Mouse (Mus musculus): ENCODE measurements around the gene Slc16a6.

Slc16a6 gene

DNA sequence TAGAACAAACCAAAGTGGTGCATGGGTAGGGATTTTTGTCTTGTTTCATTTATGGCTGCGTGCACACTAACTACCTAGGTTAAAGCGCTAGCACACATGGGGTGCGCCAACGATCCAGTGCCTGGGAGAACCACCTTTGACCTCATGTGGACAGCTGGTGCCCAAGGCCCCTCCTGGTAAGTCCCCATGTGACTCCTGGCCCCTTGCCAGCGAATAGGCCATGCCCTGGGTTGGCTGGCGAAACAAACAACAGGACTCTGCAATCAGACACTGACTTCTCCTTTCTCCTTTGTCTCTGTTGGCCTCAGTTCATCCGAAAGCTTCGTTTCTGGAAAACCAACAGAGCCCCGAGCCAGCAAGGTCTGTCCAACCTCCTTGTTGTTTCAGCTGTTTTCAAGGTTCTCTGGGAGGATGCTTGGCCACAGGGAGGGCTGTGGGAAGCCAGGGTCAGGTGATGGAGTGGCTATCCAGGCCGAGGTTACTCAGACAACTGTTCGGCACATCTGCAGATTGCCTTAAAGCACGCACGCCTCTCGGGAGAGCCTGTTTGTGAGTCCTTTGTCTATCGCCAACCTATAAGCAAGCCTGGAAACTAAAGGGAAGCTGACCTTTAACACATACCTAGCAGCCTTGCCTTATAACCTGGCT lies 12.1 kb upstream of the Slc16a6 start:
- peak; percentile 93 to 95 for DNase-seq

- DNase-seq = no peak
These were observed 7.0 kb upstream of the Slc16a6 start for GRCm38 (mm10) chr11:109480440-109480839.

DNA sequence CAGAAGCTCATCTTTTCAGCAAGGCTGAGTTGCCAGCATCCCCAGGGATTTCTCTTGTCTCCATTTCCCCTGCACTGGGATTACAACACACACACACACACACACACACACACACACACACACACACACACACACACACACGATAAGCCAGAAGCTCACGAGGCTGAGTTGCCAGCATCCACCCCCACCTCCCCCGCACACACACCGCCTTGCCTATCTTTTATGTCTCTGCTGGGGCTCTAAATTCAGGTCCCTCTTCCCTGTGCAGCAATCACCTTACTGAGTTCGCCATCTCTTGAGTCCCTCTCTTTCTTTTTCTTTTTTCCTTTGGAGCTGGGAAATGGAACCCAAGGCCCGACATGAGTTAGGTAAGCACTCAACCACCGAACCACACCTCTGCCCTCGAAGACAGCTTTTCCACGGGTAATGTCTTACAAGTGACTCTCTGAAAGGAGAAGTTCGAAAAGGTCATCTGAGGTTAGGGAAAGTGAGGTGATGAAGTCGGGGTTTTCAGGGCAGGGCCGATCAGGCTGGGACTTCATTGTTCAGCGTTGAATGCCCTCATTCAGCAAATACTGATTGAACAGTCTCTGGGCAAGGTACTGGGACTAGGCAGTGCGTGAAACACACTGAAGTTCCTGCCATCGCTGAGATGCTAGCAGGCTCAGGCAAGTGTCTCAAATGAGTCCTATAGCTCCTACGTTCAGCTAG lies 6.3 kb upstream of the Slc16a6 start:
- DNase-seq = no peak

- DNase-seq = no peak
These were observed 4.4 kb upstream of the Slc16a6 start for GRCm38 (mm10) chr11:109477606-109478380.

DNA sequence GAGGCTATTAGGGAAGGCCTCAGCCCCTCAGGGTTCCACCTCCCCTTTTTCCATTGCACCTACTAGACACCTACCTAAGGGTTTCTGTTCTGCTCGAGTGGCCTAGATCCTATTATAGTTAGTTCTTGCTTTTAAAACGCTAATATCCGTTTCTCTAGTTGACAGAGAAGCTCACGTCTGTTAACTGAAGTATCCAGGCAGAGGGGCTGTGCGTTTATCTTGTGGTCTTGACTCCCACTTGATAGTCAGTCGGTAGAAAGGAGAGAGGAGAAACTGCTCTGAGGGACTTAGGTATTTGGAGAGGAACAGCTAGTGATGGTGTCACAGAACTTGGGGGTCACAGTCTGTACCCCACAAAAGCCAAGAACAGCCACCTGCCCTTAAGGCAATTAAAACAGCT lies 3.3 kb upstream of the Slc16a6 start:
- DNase-seq = no peak

DNA sequence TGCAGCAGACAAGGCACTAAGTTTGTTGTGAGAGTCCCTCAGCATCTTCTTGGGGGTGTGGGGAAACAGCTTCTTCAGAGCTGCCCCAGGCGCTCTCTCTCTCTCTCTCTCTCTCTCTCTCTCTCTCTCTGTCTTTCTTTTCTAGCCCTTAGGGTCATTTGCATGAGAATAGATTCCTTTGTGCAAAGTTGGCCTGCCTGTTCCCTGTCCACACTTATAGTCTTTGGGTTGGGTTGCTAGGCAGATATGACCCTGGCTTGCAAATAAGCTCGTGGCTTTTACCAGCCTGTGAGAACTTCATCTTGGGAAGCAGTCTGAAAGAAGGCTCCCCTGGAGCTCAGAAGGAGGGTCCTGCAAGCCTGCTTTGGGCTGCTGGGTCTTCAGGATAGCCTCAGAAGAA lies 2.8 kb upstream of the Slc16a6 start:
- no peak for DNase-seq

GRCm38 (mm10) chr11:109475717-109476116 lies 2.3 kb upstream of the Slc16a6 start:
- no peak for DNase-seq

DNA sequence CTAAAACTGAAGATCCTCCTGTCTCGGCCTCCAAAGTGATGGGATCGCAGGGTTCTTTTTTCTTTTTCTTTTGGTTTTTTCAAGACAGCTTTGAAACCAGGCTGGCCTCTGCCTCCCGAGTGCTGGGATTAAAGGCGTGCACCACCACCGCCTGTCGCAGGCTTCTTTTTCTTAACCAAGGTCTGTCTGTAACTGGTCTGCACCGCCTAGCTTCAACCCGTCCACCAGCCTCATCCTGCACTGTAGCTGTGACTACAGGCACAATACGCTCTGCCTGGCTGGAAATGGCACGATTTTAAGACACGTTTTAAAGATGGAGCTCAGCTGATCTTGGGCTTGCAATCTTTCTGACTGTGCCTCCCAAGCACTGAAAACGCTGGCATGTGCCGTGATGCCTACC lies 1.4 kb upstream of the Slc16a6 start:
- peak in 1 of 2 experiments; percentile 37 for DNase-seq

- DNase-seq = no peak
These were observed 816 bp upstream of the Slc16a6 start for GRCm38 (mm10) chr11:109474086-109474742.

DNA sequence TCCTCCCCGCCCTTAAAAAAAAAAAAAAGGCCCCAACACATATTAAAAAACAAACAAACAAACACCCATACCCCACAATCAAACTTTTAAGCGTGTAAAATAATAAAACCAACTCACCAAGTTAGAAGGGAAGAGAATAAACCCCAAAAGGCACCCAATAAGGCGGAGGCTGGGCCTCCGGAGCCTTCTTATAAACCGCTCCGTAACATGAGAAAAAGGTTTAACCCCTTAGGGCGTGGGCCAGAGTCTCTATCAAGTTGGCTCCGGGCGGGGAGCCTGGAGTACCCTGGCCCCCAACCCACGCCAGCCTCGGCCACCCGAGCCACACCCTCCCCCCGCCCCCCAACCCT lies 602 bp downstream of the Slc16a6 start:
- DNase-seq = no peak

DNA sequence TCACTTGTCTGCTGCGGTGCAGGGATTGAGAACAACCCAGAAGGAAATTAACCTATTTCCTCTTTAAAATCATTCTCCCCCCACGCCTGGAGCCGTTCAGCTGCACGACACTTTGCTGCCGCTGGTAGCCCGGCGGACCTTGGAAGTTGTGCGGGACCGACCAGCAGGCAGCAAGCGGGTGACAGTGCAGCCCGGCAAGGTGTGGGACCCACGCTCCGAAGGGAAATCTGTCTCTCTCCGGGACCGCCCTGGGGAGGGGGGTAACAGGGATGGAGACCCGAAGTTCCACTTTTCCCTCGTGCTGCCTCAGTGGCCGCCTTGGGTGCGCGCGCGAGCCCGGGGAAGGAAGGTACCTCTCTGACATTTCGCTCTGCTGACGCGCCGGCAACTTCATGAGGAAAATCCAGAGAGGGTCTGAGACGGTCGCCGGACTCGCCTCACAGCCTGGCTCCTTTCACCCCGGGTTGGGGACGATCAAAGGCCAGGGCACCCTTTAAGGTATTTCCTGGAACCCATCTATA lies 1.2 kb downstream of the Slc16a6 start:
- DNase-seq = peak in 1 of 2 experiments; percentile 57

DNA sequence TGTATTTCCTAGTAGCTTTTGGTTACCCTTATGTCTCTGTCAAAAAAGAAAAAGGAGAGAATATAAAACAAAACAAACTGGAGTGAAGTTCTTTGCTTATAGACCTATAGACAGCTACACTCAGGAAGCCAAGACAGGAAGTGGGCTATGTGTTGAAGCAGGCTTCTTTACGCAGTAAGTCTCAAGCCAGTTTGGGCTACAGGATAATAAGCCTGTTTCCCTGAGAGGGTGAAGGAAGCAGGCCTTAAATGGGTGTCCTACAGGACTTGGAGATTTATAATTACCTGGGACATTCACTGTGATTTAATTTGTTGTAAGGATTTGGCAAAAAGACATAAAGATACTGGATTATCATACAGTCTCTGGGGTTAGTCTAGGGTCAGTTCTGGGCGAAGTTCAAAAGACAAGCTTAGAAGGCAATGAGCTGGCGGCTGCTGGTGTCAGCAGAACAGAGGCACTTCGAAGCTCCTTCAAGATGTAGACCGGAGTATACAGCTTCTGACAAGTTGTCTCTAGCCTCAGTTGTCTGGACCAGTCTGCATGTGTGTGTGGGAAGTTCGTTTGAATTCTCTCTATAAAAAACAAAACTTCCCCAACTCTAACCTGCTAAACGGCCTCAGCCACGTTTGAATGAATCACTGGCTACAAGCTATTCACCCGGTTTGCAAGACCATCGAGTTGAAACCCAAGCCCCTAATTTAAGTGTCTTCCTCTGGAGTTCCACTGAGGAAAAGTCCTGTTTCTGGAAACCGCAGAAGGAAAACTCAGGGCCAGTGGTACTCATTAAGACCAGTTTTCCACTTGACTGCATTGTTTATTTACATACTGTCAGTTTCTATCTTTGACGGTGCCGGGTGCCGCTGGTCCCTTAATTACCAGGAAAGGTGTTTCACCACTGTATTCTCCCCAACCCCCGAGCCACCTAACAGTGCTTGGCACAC lies 2.2 kb downstream of the Slc16a6 start:
- peak; percentile 50 to 65 for DNase-seq

- no peak for DNase-seq
These were observed 3.2 kb downstream of the Slc16a6 start for GRCm38 (mm10) chr11:109470170-109470569.

DNA sequence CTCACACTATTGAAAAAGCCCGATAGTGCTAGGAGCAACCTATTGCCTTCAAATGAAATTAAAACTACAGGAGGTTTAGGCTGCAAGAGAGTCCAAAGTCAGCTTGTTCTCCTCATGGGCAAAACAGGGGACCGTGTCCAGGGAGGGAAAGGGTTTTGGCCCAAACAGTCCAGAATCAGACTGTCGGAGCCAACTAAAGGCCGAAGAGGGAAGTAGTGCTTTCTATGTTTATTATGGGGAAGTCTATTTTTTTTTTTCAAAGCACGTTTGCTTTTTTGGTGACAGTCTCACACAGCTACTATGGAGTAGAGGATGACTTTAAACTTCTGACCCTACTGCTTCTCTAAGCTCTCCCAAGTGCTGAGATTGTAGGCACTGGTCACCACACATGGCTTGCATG lies 5.3 kb downstream of the Slc16a6 start:
- DNase-seq = no peak

DNA sequence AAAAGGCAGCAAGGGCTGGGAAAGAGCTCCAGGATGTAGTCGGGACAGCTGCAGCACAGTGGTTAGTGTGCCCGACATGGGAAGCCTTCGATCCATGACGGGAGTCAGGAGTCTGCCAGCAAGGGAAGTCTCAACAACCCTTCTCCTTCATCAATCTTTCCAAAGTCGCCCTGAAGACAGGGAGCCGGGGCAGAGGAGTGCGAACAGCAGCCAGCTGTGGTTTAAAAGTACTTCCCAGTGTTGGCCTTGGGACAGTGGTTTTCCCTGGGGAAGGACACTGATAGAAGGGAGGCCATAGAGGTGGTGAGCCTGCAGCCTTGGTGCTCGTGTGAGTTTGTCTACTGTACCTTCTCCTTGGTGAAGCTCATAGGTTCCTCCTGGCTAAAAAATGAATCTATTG lies 6.4 kb downstream of the Slc16a6 start:
- DNase-seq = no peak

- no peak for DNase-seq
These were observed 8.3 kb downstream of the Slc16a6 start for GRCm38 (mm10) chr11:109465068-109465467.

- no peak for DNase-seq
These were observed 12.8 kb downstream of the Slc16a6 start for GRCm38 (mm10) chr11:109460586-109460985.

DNA sequence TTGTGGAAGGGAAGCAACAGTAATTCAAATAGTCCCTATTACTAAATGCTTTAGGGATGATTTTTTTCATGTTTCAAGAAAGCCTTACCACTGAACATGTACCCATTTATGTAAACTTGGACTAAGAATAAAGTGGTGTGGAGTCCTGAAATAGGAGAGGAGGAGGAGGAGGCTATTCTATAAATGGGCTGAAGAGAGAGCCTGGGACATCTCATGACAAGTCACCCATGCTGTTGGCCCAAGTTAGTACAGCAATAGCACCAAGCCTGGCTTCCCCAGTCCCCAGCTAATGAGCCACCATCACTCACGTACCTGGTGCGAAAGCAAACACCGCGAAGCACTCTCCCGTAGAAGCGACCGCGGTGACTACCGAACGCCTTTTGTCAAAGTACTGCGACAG lies 15.2 kb downstream of the Slc16a6 start:
- no peak for DNase-seq

- DNase-seq = no peak
These were observed 17.1 kb downstream of the Slc16a6 start for GRCm38 (mm10) chr11:109456261-109456660.

GRCm38 (mm10) chr11:109451169-109451568 lies 22.2 kb downstream of the Slc16a6 start:
- no peak for DNase-seq

DNA sequence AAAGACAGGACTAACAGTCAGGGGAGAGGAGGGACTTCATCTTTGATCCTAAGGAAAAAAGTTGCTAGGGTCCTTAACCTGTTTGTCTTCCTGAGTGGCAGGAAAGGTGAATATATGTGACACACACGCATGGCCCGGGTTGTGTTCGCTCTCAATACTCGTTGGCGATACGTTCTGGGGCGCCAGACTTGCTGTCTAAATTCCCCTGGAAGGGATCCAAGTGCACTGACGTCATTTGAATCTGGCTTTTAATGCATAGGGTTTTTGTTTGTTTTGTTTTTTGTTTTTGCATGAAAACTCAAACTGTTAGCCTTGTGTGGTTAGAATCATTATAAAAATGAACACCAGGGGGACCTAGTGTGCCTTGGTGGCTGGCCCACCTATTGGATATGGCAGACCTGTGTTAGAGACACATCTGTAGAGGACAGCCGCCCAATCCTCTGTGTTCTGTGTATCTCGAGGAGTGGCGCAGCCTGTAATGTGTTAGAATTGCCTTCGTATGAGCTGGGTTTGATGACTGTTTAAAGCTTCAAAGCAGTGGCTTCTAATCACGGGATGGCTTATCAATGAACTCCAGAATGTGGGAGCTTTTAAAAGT lies 27.9 kb downstream of the Slc16a6 start:
- DNase-seq = peak; percentile 19 to 45

DNA sequence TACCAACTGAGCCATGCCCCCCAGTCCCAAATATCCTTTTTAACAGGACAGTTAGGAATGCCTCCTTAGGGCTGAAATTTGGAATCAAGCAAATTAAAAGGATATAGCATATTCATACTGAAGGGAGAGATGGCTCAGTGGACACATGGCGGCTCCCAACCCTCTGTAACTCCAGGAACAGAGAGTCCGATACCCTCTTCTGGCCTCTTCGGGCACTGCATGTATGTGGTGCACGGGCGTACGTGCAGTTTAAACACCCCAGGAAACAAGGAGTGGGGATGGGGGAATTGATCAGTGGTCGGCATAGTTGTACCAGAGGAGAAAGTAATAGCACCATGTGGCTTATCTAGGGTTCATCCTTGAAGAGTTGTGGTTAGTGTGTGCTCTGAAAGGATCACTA lies 28.8 kb downstream of the Slc16a6 start:
- peak in 1 of 2 experiments; percentile 55 for DNase-seq
